Mouse (Mus musculus): ENCODE measurements around the gene Eif3b. TPM values are rescaled to one million over a fixed set of nuclear protein-coding genes. Genes with fewer than 3 reads are reported as not detected.

Gene Eif3b
- total and polyA plus RNA-seq, 2 experiments from 2014 or later, result 41.4 to 73.0 TPM

GRCm38 (mm10) chr5:140375249-140375829, 43.8 kb upstream of the Eif3b start:
- DNase-seq (no peak), ATAC-seq (no peak)
- no peak for TF ChIP-seq CTCF (IDR thresholded peaks at IDR 0.05; ENCODE audit: low read depth)
- H3K4me1 ChIP-seq (ENCODE audit: insufficient read depth), result no peaks in the 10 kb centered on the region
- H3K36me3 ChIP-seq (ENCODE audit: insufficient read depth), result no peaks in the 10 kb centered on the region
- H3K9ac ChIP-seq, result no peak overlapping the region
- no peaks in the 10 kb centered on the region for H3K27me3 ChIP-seq (ENCODE audit: insufficient read depth, low read length)
- WGBS, result 81% methylated on average over 4 of the region's 4 CpGs
- no peak overlapping the region for H3K27ac ChIP-seq (ENCODE audit: low read depth, low read length)
- H3K4me2 ChIP-seq (ENCODE audit: low read depth), result no peak overlapping the region
- no peaks in the 10 kb centered on the region for H3K9me3 ChIP-seq (ENCODE audit: low read length)
- H3K4me3 ChIP-seq (ENCODE audit: low read depth, low read length), result no peak overlapping the region

GRCm38 (mm10) chr5:140378121-140378853, 40.8 kb upstream of the Eif3b start:
- ATAC-seq (no peak), DNase-seq (no peak)
- H3K27me3 ChIP-seq (ENCODE audit: insufficient read depth, low read length), result no peaks in the 10 kb centered on the region
- no peaks in the 10 kb centered on the region for H3K36me3 ChIP-seq (ENCODE audit: insufficient read depth)
- no peak overlapping the region for H3K9ac ChIP-seq
- no peak for TF ChIP-seq CTCF (IDR thresholded peaks at IDR 0.05; ENCODE audit: low read depth)
- H3K27ac ChIP-seq (ENCODE audit: low read depth, low read length), result no peak overlapping the region
- H3K4me3 ChIP-seq (ENCODE audit: low read depth, low read length), result no peak overlapping the region
- no peaks in the 10 kb centered on the region for H3K9me3 ChIP-seq (ENCODE audit: low read length)
- no peak overlapping the region for H3K4me2 ChIP-seq (ENCODE audit: low read depth)
- H3K4me1 ChIP-seq (ENCODE audit: insufficient read depth), result no peaks in the 10 kb centered on the region
- 84% methylated on average over 6 of the region's 6 CpGs for WGBS

GRCm38 (mm10) chr5:140379299-140379698, 39.8 kb upstream of the Eif3b start:
- DNase-seq (no peak), ATAC-seq (no peak)
- no peaks in the 10 kb centered on the region for H3K9me3 ChIP-seq (ENCODE audit: low read length)
- H3K4me3 ChIP-seq (ENCODE audit: low read depth, low read length), result no peak overlapping the region
- TF ChIP-seq CTCF (IDR thresholded peaks at IDR 0.05; ENCODE audit: low read depth), result no peak
- H3K27me3 ChIP-seq (ENCODE audit: insufficient read depth, low read length), result no peaks in the 10 kb centered on the region
- no peak overlapping the region for H3K4me2 ChIP-seq (ENCODE audit: low read depth)
- H3K9ac ChIP-seq, result no peak overlapping the region
- H3K36me3 ChIP-seq (ENCODE audit: insufficient read depth), result no peaks in the 10 kb centered on the region
- H3K27ac ChIP-seq (ENCODE audit: low read depth, low read length), result no peak overlapping the region
- WGBS, result 83% methylated on average over 6 of the region's 6 CpGs
- no peaks in the 10 kb centered on the region for H3K4me1 ChIP-seq (ENCODE audit: insufficient read depth)

- DNase-seq, result no peak
- no peaks in the 10 kb centered on the region for H3K36me3 ChIP-seq (ENCODE audit: insufficient read depth)
- H3K4me3 ChIP-seq (ENCODE audit: low read depth, low read length), result no peak overlapping the region
- H3K27ac ChIP-seq (ENCODE audit: low read depth, low read length), result no peak overlapping the region
- H3K9me3 ChIP-seq (ENCODE audit: low read length), result no peaks in the 10 kb centered on the region
- TF ChIP-seq CTCF (IDR thresholded peaks at IDR 0.05; ENCODE audit: low read depth), result no peak
- no peak for ATAC-seq
- no peaks in the 10 kb centered on the region for H3K27me3 ChIP-seq (ENCODE audit: insufficient read depth, low read length)
- 88% methylated on average over 7 of the region's 7 CpGs for WGBS
- H3K9ac ChIP-seq, result no peak overlapping the region
- no peaks in the 10 kb centered on the region for H3K4me1 ChIP-seq (ENCODE audit: insufficient read depth)
- H3K4me2 ChIP-seq (ENCODE audit: low read depth), result no peak overlapping the region
Measured at GRCm38 (mm10) chr5:140381156-140381555, 38.0 kb upstream of the Eif3b start.

- Histone ChIP-seq H3K27ac (ENCODE audit: low read depth, low read length) (no peak overlapping the region), H3K36me3 (ENCODE audit: insufficient read depth) (no peaks in the 10 kb centered on the region), H3K27me3 (ENCODE audit: insufficient read depth, low read length) (no peaks in the 10 kb centered on the region), H3K4me3 (ENCODE audit: low read depth, low read length) (no peak overlapping the region), H3K9ac (no peak overlapping the region), H3K4me2 (ENCODE audit: low read depth) (no peak overlapping the region), H3K9me3 (ENCODE audit: low read length) (no peaks in the 10 kb centered on the region), H3K4me1 (ENCODE audit: insufficient read depth) (no peaks in the 10 kb centered on the region)
- TF ChIP-seq CTCF (IDR thresholded peaks at IDR 0.05; ENCODE audit: low read depth), result no peak
- ATAC-seq (no peak), DNase-seq (no peak)
- 93% methylated on average over 6 of the region's 6 CpGs for WGBS
Measured at GRCm38 (mm10) chr5:140382688-140383087, 36.4 kb upstream of the Eif3b start.

GRCm38 (mm10) chr5:140383559-140383958, 35.6 kb upstream of the Eif3b start:
- H3K27ac ChIP-seq (ENCODE audit: low read depth, low read length), result no peak overlapping the region
- DNase-seq (no peak), ATAC-seq (no peak)
- no peaks in the 10 kb centered on the region for H3K9me3 ChIP-seq (ENCODE audit: low read length)
- no peaks in the 10 kb centered on the region for H3K36me3 ChIP-seq (ENCODE audit: insufficient read depth)
- no peak overlapping the region for H3K4me2 ChIP-seq (ENCODE audit: low read depth)
- 0 out of 2 replicates have a peak, but pooled peaks cover 3% of the 10 kb centered on the region for H3K4me1 ChIP-seq (ENCODE audit: insufficient read depth)
- 35% methylated on average over 7 of the region's 7 CpGs for WGBS
- H3K4me3 ChIP-seq (ENCODE audit: low read depth, low read length), result no peak overlapping the region
- no peaks in the 10 kb centered on the region for H3K27me3 ChIP-seq (ENCODE audit: insufficient read depth, low read length)
- TF ChIP-seq CTCF (IDR thresholded peaks at IDR 0.05; ENCODE audit: low read depth), result no peak
- no peak overlapping the region for H3K9ac ChIP-seq

- no peak overlapping the region for H3K4me2 ChIP-seq (ENCODE audit: low read depth)
- no peak overlapping the region for H3K9ac ChIP-seq
- H3K4me1 ChIP-seq (ENCODE audit: insufficient read depth), result 0 out of 2 replicates have a peak, but pooled peaks cover 3% of the 10 kb centered on the region
- H3K36me3 ChIP-seq (ENCODE audit: insufficient read depth), result no peaks in the 10 kb centered on the region
- H3K9me3 ChIP-seq (ENCODE audit: low read length), result no peaks in the 10 kb centered on the region
- H3K4me3 ChIP-seq (ENCODE audit: low read depth, low read length), result no peak overlapping the region
- H3K27me3 ChIP-seq (ENCODE audit: insufficient read depth, low read length), result no peaks in the 10 kb centered on the region
- no peak for TF ChIP-seq CTCF (IDR thresholded peaks at IDR 0.05; ENCODE audit: low read depth)
- WGBS, result 95% methylated on average over 1 of the region's 1 CpGs
- H3K27ac ChIP-seq (ENCODE audit: low read depth, low read length), result no peak overlapping the region
- DNase-seq, result no peak
- no peak for ATAC-seq
Measured at GRCm38 (mm10) chr5:140384462-140384861, 34.7 kb upstream of the Eif3b start.

Data from forebrain, postnatal 0 days (tissue).